Comparison of ENCODE assay signal across 9 mouse cellular contexts in the genomic region with DNA sequence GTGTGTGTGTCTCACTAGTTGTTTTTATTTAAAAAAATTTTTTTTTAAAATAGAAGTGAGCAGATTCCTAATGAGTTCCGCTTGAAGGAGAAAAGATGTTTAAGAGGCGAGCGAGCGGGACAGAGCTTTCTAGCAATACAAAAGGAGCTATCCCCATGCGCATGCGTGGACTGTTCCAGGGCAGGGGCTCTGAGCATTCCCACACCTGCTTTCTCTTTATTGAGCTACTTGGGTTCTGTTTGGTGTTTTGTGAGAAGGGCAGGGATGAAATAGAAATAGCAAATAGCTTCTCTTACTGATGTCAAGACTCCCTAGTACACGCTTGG. TPM values are rescaled to one million over a fixed set of nuclear protein-coding genes. Genes with fewer than 3 reads are reported as not detected.
DNase-seq lines count a peak whose midpoint lies in the region; ATAC-seq and TF ChIP-seq lines count a peak whose summit lies in the region.
"Had no signal": no experiment of that assay in that cellular context is flagged by ENCODE, and none has a peak within 500 bp of the region (broad histone marks: within the 10 kb centered on the region; RNA-seq: fewer than 3 reads in every experiment).

No protein-coding gene starts in this region.

- H3K4me2 ChIP-seq in embryonic facial prominence, embryonic 14.5 days (ENCODE audit: low read depth, low read length): no peak overlapping the region

- peak overlapping the region; percentile 64 for H3K27ac ChIP-seq in heart, adult 2 months
- H3K27ac ChIP-seq in ES-E14 (ENCODE audit: insufficient read depth, low read depth, low read length, poor library complexity, severe bottlenecking): no peak overlapping the region
- no peak overlapping the region for H3K27ac ChIP-seq in embryonic facial prominence, embryonic 14.5 days (replicated peaks; ENCODE audit: low read depth, low read length)

- no peaks in the 10 kb centered on the region for H3K9me3 ChIP-seq in ES-E14 (ENCODE audit: control insufficient read depth, insufficient read depth, low read depth, low read length)
- H3K9me3 ChIP-seq in embryonic facial prominence, embryonic 14.5 days (ENCODE audit: control insufficient read depth, low read length): no peaks in the 10 kb centered on the region

- WGBS in heart, adult 2 months: 35% methylated on average over 7 of the region's 7 CpGs
- 18% methylated on average over 7 of the region's 7 CpGs for WGBS in embryonic facial prominence, embryonic 14.5 days

- no peak overlapping the region for H3K9ac ChIP-seq in heart, adult 2 months (ENCODE audit: low read depth, low read length)
- H3K9ac ChIP-seq in ES-E14 (ENCODE audit: insufficient read depth, low read depth, low read length, poor library complexity, severe bottlenecking): no peak overlapping the region
- no peak overlapping the region for H3K9ac ChIP-seq in embryonic facial prominence, embryonic 14.5 days (ENCODE audit: low read depth, low read length)

- no peaks in the 10 kb centered on the region for H3K79me2 ChIP-seq in heart, adult 2 months (replicated peaks; ENCODE audit: control insufficient read depth, insufficient read depth, low read length)

- in situ Hi-C loops in ES-E14 (cut with MboI; ENCODE audit: low sequenced_read_pairs in 2 of 2, unreplicated experiment in 2 of 2): no loop called here

- TF ChIP-seq CTCF in heart, adult 2 months (IDR thresholded peaks at IDR 0.05): no peak

- no peak for ATAC-seq in embryonic facial prominence, embryonic 14.5 days (ENCODE audit: low read depth)

- intact Hi-C loops in heart, adult 2 months (cut with DNase I): no loop called here
- intact Hi-C loops in gastrocnemius, postnatal 36 days (cut with DNase I): no loop called here

- TF ChIP-seq EP300 in heart, adult 2 months (IDR thresholded peaks at IDR 0.05; ENCODE audit: insufficient read depth, low read depth, low read length): no peak

- TF ChIP-seq POLR2A in heart, adult 2 months (IDR thresholded peaks at IDR 0.05; ENCODE audit: insufficient read depth, low read depth, low read length): no peak

- DNase-seq in heart, adult 2 months: no peak
- DNase-seq in heart, adult 18-20 months: no peak
- peak; percentile 17 for DNase-seq in ES-E14 (ENCODE audit: low read depth, low spot score)
- DNase-seq in embryonic facial prominence, embryonic 14.5 days (ENCODE audit: low spot score): peak; percentile 83
- peak; percentile 43 for DNase-seq in lung, postnatal 10 days
- no peak for DNase-seq in thymus, adult 18-20 months
- no peak for DNase-seq in layer of hippocampus, adult 9-11 months
- DNase-seq in gastrocnemius, postnatal 36 days: no peak

- H3K4me1 ChIP-seq in heart, adult 2 months (ENCODE audit: control insufficient read depth, insufficient read depth, low read length): peaks cover 9% of the 10 kb centered on the region
- H3K4me1 ChIP-seq in ES-E14 (ENCODE audit: control insufficient read depth in 2 of 2, insufficient read depth in 2 of 2, low read length in 2 of 2, poor library complexity in 1 of 2): no peaks in the 10 kb centered on the region
- H3K4me1 ChIP-seq in embryonic facial prominence, embryonic 14.5 days (ENCODE audit: control insufficient read depth, insufficient read depth, low read length): peaks cover 2% of the 10 kb centered on the region; the same call in 1 of the 2 replicates

- no peaks in the 10 kb centered on the region for H3K27me3 ChIP-seq in heart, adult 2 months (ENCODE audit: control insufficient read depth, insufficient read depth, low read length)
- H3K27me3 ChIP-seq in embryonic facial prominence, embryonic 14.5 days (replicated peaks; ENCODE audit: control insufficient read depth, insufficient read depth, low read length): no peaks in the 10 kb centered on the region
- H3K27me3 ChIP-seq: CH12.LX had no signal

- peaks cover 10% of the 10 kb centered on the region for H3K36me3 ChIP-seq in heart, adult 2 months (ENCODE audit: control insufficient read depth, insufficient read depth, low read length)
- no peaks in the 10 kb centered on the region for H3K36me3 ChIP-seq in ES-E14 (ENCODE audit: control insufficient read depth, insufficient read depth, low read length, poor library complexity, severe bottlenecking)
- H3K36me3 ChIP-seq in embryonic facial prominence, embryonic 14.5 days (ENCODE audit: control insufficient read depth, insufficient read depth, low read length): no peaks in the 10 kb centered on the region

- H3K4me3 ChIP-seq in heart, adult 2 months: no peak overlapping the region
- H3K4me3 ChIP-seq in ES-E14 (ENCODE audit: insufficient read depth in 1 of 2, low read depth in 1 of 2, low read length in 2 of 2, poor library complexity in 1 of 2, severe bottlenecking in 1 of 2): no peak overlapping the region
- H3K4me3 ChIP-seq in embryonic facial prominence, embryonic 14.5 days (ENCODE audit: low read depth, low read length): no peak overlapping the region

TF ChIP-seq in ES-E14, 5 proteins besides CTCF, POLR2A, EP300 and RAD21:
- TF ChIP-seq ZNF384 (IDR thresholded peaks at IDR 0.05; ENCODE audit: low read depth, low read length) (no peak), CHD2 (IDR thresholded peaks at IDR 0.05; ENCODE audit: low read depth, low read length) (no peak), ZC3H11A (IDR thresholded peaks at IDR 0.05; ENCODE audit: borderline replicate concordance, low read depth, low read length) (no peak), MAFK (IDR thresholded peaks at IDR 0.05; ENCODE audit: insufficient read depth, low read depth, low read length) (no peak), HCFC1 (IDR thresholded peaks at IDR 0.05; ENCODE audit: borderline replicate concordance, insufficient read depth, low read length) (no peak)

RNA-seq across cellular contexts. Expression of a gene that starts 45.0 kb away (rescaled TPM):
- 1 to 10 TPM; 5.2 to 5.5 TPM for total RNA-seq in heart, adult 2 months (2021)
- 2.8 TPM in 2 replicates for polyA plus RNA-seq in heart, adult 2 months (2012; rRNA removed)
- total RNA-seq in heart, adult 18-20 months (2021): 1 to 10 TPM; 3.9 to 5.3 TPM
- total RNA-seq in ES-E14 (2012; rRNA removed): 4.0 and 4.4 TPM in 2 replicates
- 11.3 and 11.8 TPM in 2 replicates for polyA plus RNA-seq in embryonic facial prominence, embryonic 14.5 days (2014; fragmentation: Nextera tagmentation; extraction: Ambion mirVana)
- total RNA-seq in gastrocnemius, postnatal 36 days (2021): 1 to 10 TPM; 4.7 to 5.8 TPM
- total RNA-seq: CH12.LX had no signal

Comparison
In these comparisons a context has a peak if more than half of its experiments do, and no peak if none do; other contexts are left out.
1. DNase-seq: peak in ES-E14 (single experiment), embryonic facial prominence, embryonic 14.5 days (single experiment) and lung, postnatal 10 days (single experiment); none in heart, adult 2 months (0 of 2), heart, adult 18-20 months (0 of 2), thymus, adult 18-20 months (0 of 2), layer of hippocampus, adult 9-11 months (single experiment) and gastrocnemius, postnatal 36 days (0 of 2).